Mouse (Mus musculus): ENCODE data around the gene Lrrc75b. TPM values are rescaled to one million over a fixed set of nuclear protein-coding genes. Genes with fewer than 3 reads are reported as not detected.

Gene Lrrc75b
- total RNA-seq (2012; rRNA removed), result 0.18 and 0.32 TPM in 2 replicates

- DNase-seq (ENCODE audit: low read depth, low spot score), result no peak
- Histone ChIP-seq H3K9me3 (ENCODE audit: control insufficient read depth, insufficient read depth, low read depth, low read length) (no peaks in the 10 kb centered on the region), H3K4me1 (ENCODE audit: control insufficient read depth in 2 of 2, insufficient read depth in 2 of 2, low read length in 2 of 2, poor library complexity in 1 of 2) (peaks cover 13 to 21% of the 10 kb centered on the region in 2 experiments; a peak in 2 of 4 replicates), H3K36me3 (ENCODE audit: control insufficient read depth, insufficient read depth, low read length, poor library complexity, severe bottlenecking) (no peaks in the 10 kb centered on the region), H3K4me3 (ENCODE audit: insufficient read depth in 1 of 2, low read depth in 1 of 2, low read length in 2 of 2, poor library complexity in 1 of 2, severe bottlenecking in 1 of 2) (peak within 1 kb of the TSS; percentile 63 to 74), H3K27ac (ENCODE audit: insufficient read depth, low read depth, low read length, poor library complexity, severe bottlenecking) (no peak within 1 kb of the TSS), H3K9ac (ENCODE audit: insufficient read depth, low read depth, low read length, poor library complexity, severe bottlenecking) (peak within 1 kb of the TSS; percentile 72)
- in situ Hi-C loops (cut with MboI; ENCODE audit: low sequenced_read_pairs in 2 of 2, unreplicated experiment in 2 of 2), result no loop called here
- no peak for TF ChIP-seq ZC3H11A (IDR thresholded peaks at IDR 0.05; ENCODE audit: borderline replicate concordance, low read depth, low read length)
- TF ChIP-seq MAFK (IDR thresholded peaks at IDR 0.05; ENCODE audit: insufficient read depth, low read depth, low read length), result no peak
- TF ChIP-seq HCFC1 (IDR thresholded peaks at IDR 0.05; ENCODE audit: borderline replicate concordance, insufficient read depth, low read length), result no peak
- no peak for TF ChIP-seq ZNF384 (IDR thresholded peaks at IDR 0.05; ENCODE audit: low read depth, low read length)
- TF ChIP-seq CHD2 (IDR thresholded peaks at IDR 0.05; ENCODE audit: low read depth, low read length), result no peak
Observed at GRCm38 (mm10) chr10:75559676-75560548, at the start of gene Lrrc75b. Lrrc75b (minus strand) TSS chr10:75560330.

- Histone ChIP-seq H3K9ac (ENCODE audit: insufficient read depth, low read depth, low read length, poor library complexity, severe bottlenecking) (no peak overlapping the region), H3K36me3 (ENCODE audit: control insufficient read depth, insufficient read depth, low read length, poor library complexity, severe bottlenecking) (no peaks in the 10 kb centered on the region), H3K4me1 (ENCODE audit: control insufficient read depth in 2 of 2, insufficient read depth in 2 of 2, low read length in 2 of 2, poor library complexity in 1 of 2) (peaks cover 0 to 12% of the 10 kb centered on the region in 2 experiments; a peak in 2 of 4 replicates), H3K27ac (ENCODE audit: insufficient read depth, low read depth, low read length, poor library complexity, severe bottlenecking) (no peak overlapping the region), H3K4me3 (ENCODE audit: insufficient read depth in 1 of 2, low read depth in 1 of 2, low read length in 2 of 2, poor library complexity in 1 of 2, severe bottlenecking in 1 of 2) (no peak overlapping the region; a peak in 1 of 4 replicates), H3K9me3 (ENCODE audit: control insufficient read depth, insufficient read depth, low read depth, low read length) (no peaks in the 10 kb centered on the region)
- in situ Hi-C loops (cut with MboI; ENCODE audit: low sequenced_read_pairs in 2 of 2, unreplicated experiment in 2 of 2), result no loop called here
- DNase-seq (ENCODE audit: low read depth, low spot score), result no peak
- TF ChIP-seq CHD2 (IDR thresholded peaks at IDR 0.05; ENCODE audit: low read depth, low read length) (no peak), ZC3H11A (IDR thresholded peaks at IDR 0.05; ENCODE audit: borderline replicate concordance, low read depth, low read length) (no peak), HCFC1 (IDR thresholded peaks at IDR 0.05; ENCODE audit: borderline replicate concordance, insufficient read depth, low read length) (no peak), MAFK (IDR thresholded peaks at IDR 0.05; ENCODE audit: insufficient read depth, low read depth, low read length) (no peak), ZNF384 (IDR thresholded peaks at IDR 0.05; ENCODE audit: low read depth, low read length) (no peak)
Observed at GRCm38 (mm10) chr10:75608975-75609374, 48.8 kb upstream of the Lrrc75b start.

- Histone ChIP-seq H3K9ac (ENCODE audit: insufficient read depth, low read depth, low read length, poor library complexity, severe bottlenecking) (no peak overlapping the region), H3K9me3 (ENCODE audit: control insufficient read depth, insufficient read depth, low read depth, low read length) (no peaks in the 10 kb centered on the region), H3K36me3 (ENCODE audit: control insufficient read depth, insufficient read depth, low read length, poor library complexity, severe bottlenecking) (no peaks in the 10 kb centered on the region), H3K4me1 (ENCODE audit: control insufficient read depth in 2 of 2, insufficient read depth in 2 of 2, low read length in 2 of 2, poor library complexity in 1 of 2) (peaks cover 0 to 12% of the 10 kb centered on the region in 2 experiments; a peak in 2 of 4 replicates), H3K27ac (ENCODE audit: insufficient read depth, low read depth, low read length, poor library complexity, severe bottlenecking) (no peak overlapping the region), H3K4me3 (ENCODE audit: insufficient read depth in 1 of 2, low read depth in 1 of 2, low read length in 2 of 2, poor library complexity in 1 of 2, severe bottlenecking in 1 of 2) (no peak overlapping the region)
- in situ Hi-C loops (cut with MboI; ENCODE audit: low sequenced_read_pairs in 2 of 2, unreplicated experiment in 2 of 2), result no loop called here
- no peak for DNase-seq (ENCODE audit: low read depth, low spot score)
- TF ChIP-seq HCFC1 (IDR thresholded peaks at IDR 0.05; ENCODE audit: borderline replicate concordance, insufficient read depth, low read length), result no peak
- no peak for TF ChIP-seq MAFK (IDR thresholded peaks at IDR 0.05; ENCODE audit: insufficient read depth, low read depth, low read length)
- no peak for TF ChIP-seq ZNF384 (IDR thresholded peaks at IDR 0.05; ENCODE audit: low read depth, low read length)
- no peak for TF ChIP-seq CHD2 (IDR thresholded peaks at IDR 0.05; ENCODE audit: low read depth, low read length)
- no peak for TF ChIP-seq ZC3H11A (IDR thresholded peaks at IDR 0.05; ENCODE audit: borderline replicate concordance, low read depth, low read length)
Observed at GRCm38 (mm10) chr10:75607253-75607652, 47.1 kb upstream of the Lrrc75b start.

- DNase-seq (ENCODE audit: low read depth, low spot score), result peak; percentile 62
- Histone ChIP-seq H3K4me1 (ENCODE audit: control insufficient read depth in 2 of 2, insufficient read depth in 2 of 2, low read length in 2 of 2, poor library complexity in 1 of 2) (peaks cover 0 to 11% of the 10 kb centered on the region in 2 experiments; a peak in 2 of 4 replicates), H3K4me3 (ENCODE audit: insufficient read depth in 1 of 2, low read depth in 1 of 2, low read length in 2 of 2, poor library complexity in 1 of 2, severe bottlenecking in 1 of 2) (no peak overlapping the region), H3K9me3 (ENCODE audit: control insufficient read depth, insufficient read depth, low read depth, low read length) (no peaks in the 10 kb centered on the region), H3K36me3 (ENCODE audit: control insufficient read depth, insufficient read depth, low read length, poor library complexity, severe bottlenecking) (no peaks in the 10 kb centered on the region), H3K27ac (ENCODE audit: insufficient read depth, low read depth, low read length, poor library complexity, severe bottlenecking) (no peak overlapping the region), H3K9ac (ENCODE audit: insufficient read depth, low read depth, low read length, poor library complexity, severe bottlenecking) (no peak overlapping the region)
- TF ChIP-seq CHD2 (IDR thresholded peaks at IDR 0.05; ENCODE audit: low read depth, low read length), result no peak
- in situ Hi-C loops (cut with MboI; ENCODE audit: low sequenced_read_pairs in 2 of 2, unreplicated experiment in 2 of 2), result no loop called here
Observed at GRCm38 (mm10) chr10:75605162-75605846, 45.2 kb upstream of the Lrrc75b start.

All from ES-E14 (cell line).